Mouse (Mus musculus) brain, embryonic 18.5 days (tissue): Measurements from ENCODE around the gene Relt.

Source experiments
- DNase-seq: peaks from one replicate; pipeline ENCODE4 v3.0.0-alpha.2; 2012; ENCODE audit warnings: low read depth, low spot score

Relt gene

DNA sequence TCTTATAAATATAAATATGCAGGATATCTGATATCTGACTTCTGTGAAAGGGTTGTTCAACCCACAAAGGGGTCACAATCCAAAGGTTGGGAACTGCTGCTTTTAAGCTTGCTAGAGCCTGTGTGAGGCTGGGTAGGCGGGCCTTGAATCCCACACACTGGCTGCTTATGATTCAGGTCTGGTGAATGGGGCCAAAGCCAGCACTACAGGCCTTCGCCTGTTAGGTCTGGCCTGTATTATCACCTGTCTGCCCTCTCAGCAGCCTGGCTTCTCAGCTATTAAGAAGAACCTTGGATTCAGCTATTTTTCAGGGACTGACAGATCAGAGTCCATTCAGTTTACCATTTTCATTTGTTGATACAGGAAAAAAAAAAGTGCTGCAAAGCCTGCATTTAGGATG is 57.9 kb downstream of the Relt start:
- no peak for DNase-seq

GRCm38 (mm10) chr7:100798810-100799209 is 64.4 kb downstream of the Relt start:
- DNase-seq = no peak
